Mouse (Mus musculus) heart, adult 2 months (tissue): Measurements from ENCODE around the gene Tbc1d16. TPM values are rescaled to one million over a fixed set of nuclear protein-coding genes. Genes with fewer than 3 reads are reported as not detected.

ENCODE experiments used
- DNase-seq, 2 experiments: peaks; one replicate each; pipeline ENCODE4 v3.0.0; 2021
- H3K27ac ChIP-seq: fragments of 200-600 bp; 2 replicates; pipeline ENCODE4 v1.8.1; 2022
- H3K27me3 ChIP-seq: fragments of 200-500 bp; 2 replicates; pipeline ENCODE4 v1.6.1; 2012; ENCODE audit warnings: mild to moderate bottlenecking, low read length, inconsistent platforms, mixed read lengths; ENCODE audit not compliant: control insufficient read depth, insufficient read depth
- H3K36me3 ChIP-seq: fragments of 200-500 bp; 2 replicates; pipeline ENCODE4 v1.6.1; 2012; ENCODE audit warnings: low read length, inconsistent platforms; ENCODE audit not compliant: control insufficient read depth, insufficient read depth
- H3K4me1 ChIP-seq: fragments of 200-500 bp; 2 replicates; pipeline ENCODE4 v1.6.1; 2011; ENCODE audit warnings: low read length; ENCODE audit not compliant: control insufficient read depth, insufficient read depth
- H3K4me3 ChIP-seq: fragments of 200-600 bp; 2 replicates; pipeline ENCODE4 v1.8.1; 2022
- H3K79me2 ChIP-seq: fragments of 200-500 bp; replicated peaks from 2 replicates; pipeline ENCODE4 v1.6.1; 2012; ENCODE audit warnings: mild to moderate bottlenecking, inconsistent platforms, low read length, moderate library complexity, mixed read lengths; ENCODE audit not compliant: control insufficient read depth, insufficient read depth
- H3K9ac ChIP-seq: fragments of 200-500 bp; 2 replicates; pipeline ENCODE4 v1.6.1; 2012; ENCODE audit warnings: low read depth, mild to moderate bottlenecking, control low read depth, inconsistent platforms, low read length, mixed read lengths
- CTCF ChIP-seq: fragments of 200-600 bp; IDR thresholded peaks from 2 replicates; pipeline ENCODE4 v1.8.1; 2022; ENCODE audit warnings: antibody characterized with exemption, mild to moderate bottlenecking, moderate library complexity
- EP300 ChIP-seq: fragments of 200-500 bp; IDR thresholded peaks from 2 replicates; pipeline ENCODE4 v1.6.1; 2011; ENCODE audit warnings: low read depth, low read length, control low read depth; ENCODE audit not compliant: insufficient read depth
- POLR2A ChIP-seq: fragments of 200-500 bp; IDR thresholded peaks from 2 replicates; pipeline ENCODE4 v1.6.1; 2011; ENCODE audit warnings: mild to moderate bottlenecking, low read depth, low read length, control low read depth; ENCODE audit not compliant: insufficient read depth
- WGBS: fragments of 180-500 bp; shearing (Covaris S2); methylation state at CpG from one replicate; pipeline ENCODE4 v1.1.7; 2018; 5-methylcytosine and 5-hydroxymethylcytosine counted together
- intact Hi-C: fragments of 180-260 bp; cut with DNase I; formaldehyde crosslinking; loops from one replicate; pipeline ENCODE4 v1.15.1; 2025
- polyA plus RNA-seq: library from polyadenylated mRNA; depleted of rRNA; stranded (reverse); fragments of >200 nt; gene quantifications from 2 replicates; pipeline ENCODE4 v1.2.3, GENCODE M21; 2012
- total RNA-seq, 2 experiments: library from RNA; stranded (reverse); gene quantifications; 2 replicates each; pipeline ENCODE4 v1.2.3; 2021

Tbc1d16 gene
- total and polyA plus RNA-seq, 3 experiments = 26.0 to 73.7 (median 61.0) TPM

DNA sequence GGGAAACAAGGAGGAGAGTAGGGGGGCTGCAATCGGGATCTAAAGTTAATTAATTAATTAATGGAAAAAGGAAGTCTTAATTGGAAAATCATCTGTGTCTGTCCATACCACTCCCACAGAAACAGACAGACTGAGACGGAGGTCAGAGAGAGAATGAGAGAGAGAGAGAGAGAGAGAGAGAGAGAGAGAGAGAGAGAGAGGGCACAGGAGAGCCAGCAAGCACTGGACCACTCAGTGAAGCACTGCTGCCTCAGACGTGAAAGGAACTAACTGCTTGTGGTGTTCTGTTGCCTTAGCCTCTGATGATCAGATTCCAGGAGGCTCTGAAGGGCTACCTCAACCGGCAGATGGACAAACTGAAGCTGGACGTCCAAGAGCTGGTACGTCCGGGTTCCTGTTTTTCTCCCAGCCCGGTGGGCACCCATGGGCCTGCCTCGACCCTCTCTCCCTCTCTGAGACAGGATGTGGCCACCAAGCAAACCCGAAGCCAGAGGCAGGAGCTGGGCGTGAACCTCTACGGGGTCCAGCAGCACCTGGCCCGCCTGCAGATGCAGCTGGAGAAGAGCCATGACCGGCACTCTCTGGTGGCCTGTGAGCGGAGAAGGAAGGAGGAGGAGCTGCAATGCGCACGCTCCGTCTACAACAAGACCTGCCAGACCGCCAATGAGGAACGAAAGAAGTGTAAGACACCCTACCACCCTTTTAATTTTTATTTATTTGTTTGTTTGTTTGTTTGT lies 9.4 kb upstream of the Tbc1d16 start:
- no peaks in the 10 kb centered on the region for H3K27me3 ChIP-seq
- TF ChIP-seq CTCF = no peak
- no peak for TF ChIP-seq EP300
- 0 out of 2 replicates have a peak, but pooled peaks have one; percentile 20 for TF ChIP-seq POLR2A
- peaks cover 2% of the 10 kb centered on the region for H3K4me1 ChIP-seq
- H3K4me3 ChIP-seq = peak overlapping the region; percentile 35
- peak overlapping the region; percentile 38; the same call in 1 of the 2 replicates for H3K9ac ChIP-seq
- no peak overlapping the region for H3K27ac ChIP-seq
- no peaks in the 10 kb centered on the region for H3K36me3 ChIP-seq
- peak; percentile 56 to 65 for DNase-seq
- intact Hi-C loops = no loop called here
- WGBS = 13% methylated on average over 20 of the region's 20 CpGs
- H3K79me2 ChIP-seq = no peaks in the 10 kb centered on the region

DNA sequence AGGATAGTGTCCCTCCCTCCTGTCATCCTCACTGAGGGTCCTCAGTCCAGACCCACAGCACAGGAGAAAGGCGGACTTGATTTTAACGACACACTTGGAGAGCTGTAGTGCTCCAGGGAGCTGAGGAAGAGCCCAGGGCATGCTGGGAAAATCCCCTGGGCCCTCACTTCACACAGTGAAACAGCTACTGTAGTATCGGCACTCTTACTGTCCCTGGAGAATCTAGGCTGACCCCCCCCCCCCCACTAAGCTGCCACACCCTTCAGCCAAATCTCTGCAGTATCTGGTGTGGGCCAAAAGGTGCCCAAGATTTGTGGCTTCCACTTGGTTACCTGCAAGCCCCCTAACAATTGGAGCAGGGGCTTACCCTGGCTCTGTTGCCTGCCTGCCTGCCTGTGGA lies 8.7 kb upstream of the Tbc1d16 start:
- H3K79me2 ChIP-seq = no peaks in the 10 kb centered on the region
- TF ChIP-seq POLR2A (no peak), EP300 (no peak), CTCF (no peak)
- H3K27ac ChIP-seq = no peak overlapping the region
- intact Hi-C loops = no loop called here
- H3K36me3 ChIP-seq = no peaks in the 10 kb centered on the region
- H3K27me3 ChIP-seq = no peaks in the 10 kb centered on the region
- H3K4me3 ChIP-seq = no peak overlapping the region
- 51% methylated on average over 3 of the region's 3 CpGs for WGBS
- H3K4me1 ChIP-seq = peaks cover 2% of the 10 kb centered on the region
- DNase-seq = no peak
- H3K9ac ChIP-seq = no peak overlapping the region

DNA sequence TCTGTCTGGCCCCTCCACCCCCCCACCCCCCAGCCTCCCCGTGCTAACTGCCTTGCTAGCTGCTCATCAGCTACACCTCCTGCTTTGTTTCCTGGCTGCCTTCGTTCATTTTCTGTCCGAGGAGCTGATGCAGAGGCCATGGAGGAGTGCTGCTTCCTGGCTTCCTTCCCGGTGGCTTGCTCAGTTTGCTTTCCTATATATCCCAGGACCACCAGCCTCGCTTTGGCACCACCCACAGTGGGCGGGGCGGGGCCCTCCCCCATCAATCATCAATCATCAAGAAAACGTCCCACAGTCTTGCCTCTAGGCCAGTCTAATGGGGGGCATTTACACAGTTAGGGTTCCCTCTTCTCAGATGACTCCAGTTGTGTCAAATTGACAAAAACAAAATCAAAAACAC lies 8.1 kb upstream of the Tbc1d16 start:
- Histone ChIP-seq H3K79me2 (no peaks in the 10 kb centered on the region), H3K4me3 (no peak overlapping the region), H3K27ac (no peak overlapping the region), H3K27me3 (no peaks in the 10 kb centered on the region), H3K36me3 (no peaks in the 10 kb centered on the region), H3K4me1 (peaks cover 2% of the 10 kb centered on the region), H3K9ac (no peak overlapping the region)
- no peak for DNase-seq
- TF ChIP-seq POLR2A = no peak
- no peak for TF ChIP-seq CTCF
- TF ChIP-seq EP300 = no peak
- 37% methylated on average over 8 of the region's 8 CpGs for WGBS
- intact Hi-C loops = no loop called here

DNA sequence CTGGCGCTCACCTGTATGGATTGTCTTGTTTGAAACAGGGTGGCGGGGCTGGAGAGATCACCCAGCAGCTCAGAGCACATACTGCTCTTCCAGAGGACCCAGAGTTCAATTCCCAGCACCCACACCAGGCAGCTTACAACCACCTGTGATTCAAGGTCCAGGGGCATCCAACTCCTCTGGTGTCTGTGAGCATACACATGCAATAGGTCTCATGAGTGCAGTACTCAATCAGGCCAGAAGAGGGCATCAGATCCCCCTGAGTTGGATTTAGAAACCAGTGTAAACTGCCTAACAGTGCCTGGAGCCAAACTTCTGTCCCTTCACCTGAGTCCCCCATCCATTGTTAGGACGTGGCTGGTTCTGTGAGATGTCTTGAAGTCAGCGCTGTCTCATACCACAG lies 7.3 kb upstream of the Tbc1d16 start:
- Histone ChIP-seq H3K27me3 (no peaks in the 10 kb centered on the region), H3K9ac (no peak overlapping the region), H3K27ac (no peak overlapping the region), H3K4me1 (peaks cover 2% of the 10 kb centered on the region), H3K4me3 (no peak overlapping the region), H3K36me3 (no peaks in the 10 kb centered on the region), H3K79me2 (no peaks in the 10 kb centered on the region)
- no peak for TF ChIP-seq POLR2A
- TF ChIP-seq CTCF = peak; percentile 76
- peak; percentile 28 to 52 for DNase-seq
- intact Hi-C loops = loop anchor here (2.0 kb wide), 1 partner anchor 29 kb away; no protein-coding TSS in a partner anchor
- 89% methylated on average over 4 of the region's 4 CpGs for WGBS

DNA sequence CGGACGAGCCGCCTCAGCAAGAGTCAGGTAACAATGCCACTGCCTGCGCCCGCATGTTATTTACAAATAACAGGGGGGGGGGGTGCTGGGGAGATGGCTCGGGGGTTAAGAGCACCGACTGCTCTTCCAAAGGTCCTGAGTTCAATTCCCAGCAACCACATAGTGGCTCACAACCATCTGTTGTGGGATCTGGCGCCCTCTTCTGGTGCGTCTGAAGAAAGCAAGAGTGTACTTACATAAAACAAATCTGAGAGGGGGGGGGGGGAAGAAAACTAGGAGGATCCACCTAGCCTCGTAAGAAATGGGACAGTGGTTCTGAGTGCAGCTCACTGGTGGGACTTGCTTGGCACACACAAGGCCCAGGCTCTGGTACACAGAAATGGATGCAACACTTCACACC lies 6.5 kb upstream of the Tbc1d16 start:
- Histone ChIP-seq H3K9ac (no peak overlapping the region), H3K79me2 (no peaks in the 10 kb centered on the region), H3K4me1 (peaks cover 2% of the 10 kb centered on the region), H3K36me3 (no peaks in the 10 kb centered on the region), H3K27me3 (no peaks in the 10 kb centered on the region), H3K4me3 (no peak overlapping the region), H3K27ac (no peak overlapping the region)
- TF ChIP-seq EP300 (no peak), CTCF (peak; percentile 16; the same call in 1 of the 2 replicates)
- 91% methylated on average over 10 of the region's 10 CpGs for WGBS
- intact Hi-C loops = loop anchor here (2.0 kb wide), 1 partner anchor 28 kb away; no protein-coding TSS in a partner anchor
- DNase-seq = no peak

DNA sequence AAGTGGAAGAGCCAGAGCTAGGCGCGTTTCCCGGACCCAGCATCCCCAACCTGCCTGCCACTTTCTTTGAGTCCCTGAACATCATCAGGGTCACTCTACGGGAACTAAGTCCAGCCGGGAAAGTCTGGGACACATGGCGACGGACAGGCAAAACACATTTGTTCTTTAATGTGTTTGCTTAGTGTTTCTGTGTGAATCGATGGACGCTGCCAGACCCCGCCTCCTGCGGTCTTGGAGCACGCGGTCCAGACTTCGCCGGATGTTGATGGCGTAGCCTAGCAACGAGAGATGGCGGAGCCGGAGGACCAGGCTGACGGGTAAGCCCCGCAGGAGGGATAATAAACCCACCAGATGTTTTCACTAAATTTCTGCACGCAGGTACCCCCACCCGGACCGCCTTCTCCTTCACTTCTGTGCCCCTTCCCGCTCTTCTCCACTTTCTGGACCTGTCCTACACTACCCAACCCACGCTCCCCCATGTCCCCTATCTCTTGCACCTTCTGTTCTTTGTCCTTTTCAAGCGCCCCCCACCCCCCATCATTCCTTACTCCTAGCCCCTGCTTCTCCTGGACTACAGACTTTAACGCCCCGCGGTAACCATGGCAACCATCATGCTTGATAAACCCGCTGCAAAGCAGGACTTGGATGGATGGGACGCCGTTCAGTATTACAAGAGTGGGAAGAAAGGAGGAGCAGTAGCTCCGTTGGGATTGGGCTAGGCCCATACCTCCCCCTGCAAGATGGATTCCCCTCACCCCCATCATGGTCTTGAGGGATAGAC lies 737 bp upstream of the Tbc1d16 start:
- Histone ChIP-seq H3K9ac (no peak overlapping the region), H3K79me2 (no peaks in the 10 kb centered on the region), H3K27ac (no peak overlapping the region), H3K4me3 (peak overlapping the region; percentile 93), H3K4me1 (no peaks in the 10 kb centered on the region), H3K36me3 (no peaks in the 10 kb centered on the region), H3K27me3 (no peaks in the 10 kb centered on the region)
- TF ChIP-seq CTCF = no peak
- peak; percentile 82 to 85 for DNase-seq
- intact Hi-C loops = no loop called here
- 2% methylated on average over 34 of the region's 34 CpGs for WGBS
